Mouse (Mus musculus): ENCODE data around the gene Bckdk. TPM values are rescaled to one million over a fixed set of nuclear protein-coding genes. Genes with fewer than 3 reads are reported as not detected.
"Not testable (repeated sequence)": the region's sequence is repeated elsewhere in the genome, so short reads cannot be mapped to it uniquely, and the experiment has no call there.

The Bckdk gene
- polyA plus RNA-seq, 1 experiment, result 149 TPM

GRCm38 (mm10) chr7:127895442-127895841 lies 8.4 kb upstream of the Bckdk start, which contains the start of the genes Gm21974 and Vkorc1:
Gene Gm21974 (minus strand): TSS chr7:127895454.
Gene Vkorc1 (minus strand): TSS chr7:127895617.
- no peaks in the 10 kb centered on the region for H3K9me3 ChIP-seq
- peaks cover 41% of the 10 kb centered on the region for H3K36me3 ChIP-seq (replicated peaks; ENCODE audit: low read length)
- peaks cover 64% of the 10 kb centered on the region for H3K4me1 ChIP-seq
- H3K27me3 ChIP-seq (replicated peaks), result no peaks in the 10 kb centered on the region
- peak within 1 kb of the TSS; percentile 94 for H3K4me3 ChIP-seq (replicated peaks)
- no peak for TF ChIP-seq FLI1 (IDR thresholded peaks at IDR 0.05; ENCODE audit: low read length)
- peak; percentile 54; the same call in 1 of the 3 replicates for TF ChIP-seq GATA1 (IDR thresholded peaks at IDR 0.05; ENCODE audit: borderline replicate concordance, low read length)

- peaks cover 37% of the 10 kb centered on the region for H3K36me3 ChIP-seq (replicated peaks; ENCODE audit: low read length)
- not testable (repeated sequence) for H3K27me3 ChIP-seq (replicated peaks); H3K9me3 ChIP-seq
- peaks cover 66% of the 10 kb centered on the region for H3K4me1 ChIP-seq
- peak overlapping the region; percentile 94 for H3K4me3 ChIP-seq (replicated peaks)
These were observed 8.0 kb upstream of the Bckdk start for GRCm38 (mm10) chr7:127895891-127896290.

- Histone ChIP-seq H3K9me3 (no peaks in the 10 kb centered on the region), H3K27me3 (replicated peaks) (no peaks in the 10 kb centered on the region), H3K4me3 (replicated peaks) (no peak overlapping the region), H3K4me1 (peaks cover 66% of the 10 kb centered on the region), H3K36me3 (replicated peaks; ENCODE audit: low read length) (peaks cover 32% of the 10 kb centered on the region)
- no peak for TF ChIP-seq GATA1 (IDR thresholded peaks at IDR 0.05; ENCODE audit: borderline replicate concordance, low read length)
- no peak for TF ChIP-seq FLI1 (IDR thresholded peaks at IDR 0.05; ENCODE audit: low read length)
These were observed 7.5 kb upstream of the Bckdk start for GRCm38 (mm10) chr7:127896384-127896783.

GRCm38 (mm10) chr7:127897542-127897941 lies 6.3 kb upstream of the Bckdk start:
- H3K27me3 ChIP-seq (replicated peaks), result no peaks in the 10 kb centered on the region
- H3K9me3 ChIP-seq, result no peaks in the 10 kb centered on the region
- H3K36me3 ChIP-seq (replicated peaks; ENCODE audit: low read length), result peaks cover 20% of the 10 kb centered on the region
- H3K4me1 ChIP-seq, result peaks cover 66% of the 10 kb centered on the region
- no peak overlapping the region for H3K4me3 ChIP-seq (replicated peaks)
- TF ChIP-seq GATA1 (IDR thresholded peaks at IDR 0.05; ENCODE audit: borderline replicate concordance, low read length), result no peak
- no peak for TF ChIP-seq FLI1 (IDR thresholded peaks at IDR 0.05; ENCODE audit: low read length)

- Histone ChIP-seq H3K9me3 (no peaks in the 10 kb centered on the region), H3K36me3 (replicated peaks; ENCODE audit: low read length) (peaks cover 12% of the 10 kb centered on the region), H3K4me3 (replicated peaks) (no peak overlapping the region), H3K27me3 (replicated peaks) (no peaks in the 10 kb centered on the region), H3K4me1 (peaks cover 68% of the 10 kb centered on the region)
- TF ChIP-seq FLI1 (IDR thresholded peaks at IDR 0.05; ENCODE audit: low read length), result no peak
- TF ChIP-seq GATA1 (IDR thresholded peaks at IDR 0.05; ENCODE audit: borderline replicate concordance, low read length), result no peak
These were observed 5.5 kb upstream of the Bckdk start for GRCm38 (mm10) chr7:127898179-127898956.

- Histone ChIP-seq H3K36me3 (replicated peaks; ENCODE audit: low read length) (peaks cover 3% of the 10 kb centered on the region), H3K27me3 (replicated peaks) (no peaks in the 10 kb centered on the region), H3K9me3 (no peaks in the 10 kb centered on the region), H3K4me3 (replicated peaks) (no peak overlapping the region), H3K4me1 (peaks cover 68% of the 10 kb centered on the region)
- no peak for TF ChIP-seq GATA1 (IDR thresholded peaks at IDR 0.05; ENCODE audit: borderline replicate concordance, low read length)
- no peak for TF ChIP-seq FLI1 (IDR thresholded peaks at IDR 0.05; ENCODE audit: low read length)
These were observed 3.9 kb upstream of the Bckdk start for GRCm38 (mm10) chr7:127899997-127900396.

GRCm38 (mm10) chr7:127901772-127902171 lies 2.1 kb upstream of the Bckdk start:
- H3K4me1 ChIP-seq, result peaks cover 59% of the 10 kb centered on the region
- H3K27me3 ChIP-seq (replicated peaks), result no peaks in the 10 kb centered on the region
- no peaks in the 10 kb centered on the region for H3K9me3 ChIP-seq
- peaks cover 20% of the 10 kb centered on the region for H3K36me3 ChIP-seq (replicated peaks; ENCODE audit: low read length)
- no peak overlapping the region for H3K4me3 ChIP-seq (replicated peaks)
- TF ChIP-seq FLI1 (IDR thresholded peaks at IDR 0.05; ENCODE audit: low read length) (no peak), GATA1 (IDR thresholded peaks at IDR 0.05; ENCODE audit: borderline replicate concordance, low read length) (no peak)

- no peaks in the 10 kb centered on the region for H3K27me3 ChIP-seq (replicated peaks)
- H3K4me1 ChIP-seq, result peaks cover 25% of the 10 kb centered on the region
- H3K36me3 ChIP-seq (replicated peaks; ENCODE audit: low read length), result peaks cover 55% of the 10 kb centered on the region
- no peaks in the 10 kb centered on the region for H3K9me3 ChIP-seq
- TF ChIP-seq FLI1 (IDR thresholded peaks at IDR 0.05; ENCODE audit: low read length) (no peak), GATA1 (IDR thresholded peaks at IDR 0.05; ENCODE audit: borderline replicate concordance, low read length) (no peak)
- H3K4me3 ChIP-seq (replicated peaks), result no peak overlapping the region
These were observed 4.1 kb downstream of the Bckdk start for GRCm38 (mm10) chr7:127907939-127908338.

- no peak for TF ChIP-seq GATA1 (IDR thresholded peaks at IDR 0.05; ENCODE audit: borderline replicate concordance, low read length)
- TF ChIP-seq FLI1 (IDR thresholded peaks at IDR 0.05; ENCODE audit: low read length), result no peak
- no peak overlapping the region for H3K4me3 ChIP-seq (replicated peaks)
- H3K9me3 ChIP-seq, result no peaks in the 10 kb centered on the region
- peaks cover 31% of the 10 kb centered on the region for H3K4me1 ChIP-seq
- peaks cover 55% of the 10 kb centered on the region for H3K36me3 ChIP-seq (replicated peaks; ENCODE audit: low read length)
- no peaks in the 10 kb centered on the region for H3K27me3 ChIP-seq (replicated peaks)
These were observed 4.8 kb downstream of the Bckdk start for GRCm38 (mm10) chr7:127908656-127909055.

GRCm38 (mm10) chr7:127912190-127912871 lies 8.4 kb downstream of the Bckdk start, which contains the start of gene Kat8:
Gene Kat8 (plus strand): TSS chr7:127912516.
- peak within 1 kb of the TSS; percentile 96 for H3K4me3 ChIP-seq (replicated peaks)
- no peaks in the 10 kb centered on the region for H3K9me3 ChIP-seq
- H3K4me1 ChIP-seq, result peaks cover 22% of the 10 kb centered on the region
- peaks cover 56% of the 10 kb centered on the region for H3K36me3 ChIP-seq (replicated peaks; ENCODE audit: low read length)
- H3K27me3 ChIP-seq (replicated peaks), result no peaks in the 10 kb centered on the region
- TF ChIP-seq FLI1 (IDR thresholded peaks at IDR 0.05; ENCODE audit: low read length) (no peak), GATA1 (IDR thresholded peaks at IDR 0.05; ENCODE audit: borderline replicate concordance, low read length) (no peak)

Measured in megakaryocyte, embryonic 14.5 days (primary cell).